Mouse (Mus musculus): ENCODE measurements around the gene Guca2b.

- TF ChIP-seq POLR2A (IDR thresholded peaks at IDR 0.05; ENCODE audit: insufficient read depth, low read depth, low read length) (no peak), CTCF (IDR thresholded peaks at IDR 0.05; ENCODE audit: insufficient read depth, low read depth, low read length) (no peak)
Observed at GRCm38 (mm10) chr4:119660007-119660406, 1.3 kb upstream of the Guca2b start.

Data from olfactory bulb, adult 2 months (tissue).